Mouse (Mus musculus) embryonic facial prominence, embryonic 12.5 days (tissue): ENCODE results near the gene Efhd2. TPM values are rescaled to one million over a fixed set of nuclear protein-coding genes. Genes with fewer than 3 reads are reported as not detected.
A peak's percentile ranks its signal among the peaks of the same experiment; 100 is the strongest.

Experiments
- ATAC-seq: fragments of 200-750 bp; cut with Nextera tagmentation; 2 replicates; pipeline ENCODE4 v1.8.0; 2017; ENCODE audit not compliant: insufficient number of reproducible peaks, insufficient read depth, low FRiP score, low TSS enrichment
- H3K27ac ChIP-seq: fragments of 300-500 bp; sonication (generic); 2 replicates; pipeline ENCODE4 v1.5.1; 2016; ENCODE audit warnings: mild to moderate bottlenecking
- H3K27me3 ChIP-seq: fragments of 300-500 bp; sonication (generic); 2 replicates; pipeline ENCODE4 v1.6.1; 2016; ENCODE audit warnings: mild to moderate bottlenecking, moderate library complexity
- H3K36me3 ChIP-seq: fragments of 300-500 bp; sonication (generic); 2 replicates; pipeline ENCODE4 v1.6.1; 2016; ENCODE audit warnings: mild to moderate bottlenecking
- H3K4me1 ChIP-seq: fragments of 300-500 bp; sonication (generic); 2 replicates; pipeline ENCODE4 v1.6.1; 2016
- H3K4me2 ChIP-seq: fragments of 300-500 bp; sonication (generic); replicated peaks from 2 replicates; pipeline ENCODE4 v1.6.1; 2016; ENCODE audit warnings: mild to moderate bottlenecking, moderate library complexity
- H3K4me3 ChIP-seq: fragments of 300-500 bp; sonication (generic); 2 replicates; pipeline ENCODE4 v1.5.1; 2016; ENCODE audit warnings: mild to moderate bottlenecking
- H3K9ac ChIP-seq: fragments of 300-500 bp; sonication (generic); 2 replicates; pipeline ENCODE4 v1.6.1; 2016; ENCODE audit warnings: mild to moderate bottlenecking, moderate library complexity
- H3K9me3 ChIP-seq: fragments of 300-500 bp; sonication (generic); 2 replicates; pipeline ENCODE4 v1.6.1; 2016; ENCODE audit warnings: mild to moderate bottlenecking, moderate library complexity
- WGBS: fragments of 180-500 bp; shearing (Covaris S2); methylation state at CpG from one replicate; pipeline ENCODE4 v1.1.7; 2016; 5-methylcytosine and 5-hydroxymethylcytosine counted together
- polyA plus RNA-seq: library from polyadenylated mRNA; unstranded; fragments of >200 nt; fragmentation: Nextera tagmentation; extraction: Ambion mirVana; gene quantifications from 2 replicates; pipeline ENCODE4 v1.2.1, GENCODE M21; 2016

Gene Efhd2
- polyA plus RNA-seq, 1 experiment from 2014 or later: 58.1 TPM

- WGBS: 81% methylated on average over 4 of the region's 4 CpGs
- peaks cover 11% of the 10 kb centered on the region; the same call in 1 of the 2 replicates for H3K4me1 ChIP-seq
- no peak overlapping the region for H3K4me3 ChIP-seq
- H3K9ac ChIP-seq: no peak overlapping the region
- no peaks in the 10 kb centered on the region for H3K9me3 ChIP-seq
- H3K36me3 ChIP-seq: no peaks in the 10 kb centered on the region
- no peak for ATAC-seq
- no peaks in the 10 kb centered on the region for H3K27me3 ChIP-seq
- no peak overlapping the region for H3K27ac ChIP-seq
- H3K4me2 ChIP-seq: no peak overlapping the region
Measured at GRCm38 (mm10) chr4:141879074-141879473, 4.4 kb upstream of the Efhd2 start.

- no peak overlapping the region for H3K27ac ChIP-seq
- no peak overlapping the region for H3K4me3 ChIP-seq
- ATAC-seq: no peak
- no peak overlapping the region for H3K4me2 ChIP-seq
- H3K9me3 ChIP-seq: no peaks in the 10 kb centered on the region
- 62% methylated on average over 7 of the region's 7 CpGs for WGBS
- no peaks in the 10 kb centered on the region for H3K36me3 ChIP-seq
- no peaks in the 10 kb centered on the region for H3K27me3 ChIP-seq
- no peak overlapping the region for H3K9ac ChIP-seq
- H3K4me1 ChIP-seq: peaks cover 11% of the 10 kb centered on the region; the same call in 1 of the 2 replicates
Measured at GRCm38 (mm10) chr4:141878621-141879020, 3.9 kb upstream of the Efhd2 start.

- 0 out of 2 replicates have a peak, but pooled peaks have one; percentile 1 for ATAC-seq
- no peaks in the 10 kb centered on the region for H3K9me3 ChIP-seq
- H3K27me3 ChIP-seq: no peaks in the 10 kb centered on the region
- peak overlapping the region; percentile 66 for H3K4me3 ChIP-seq
- 9% methylated on average over 8 of the region's 8 CpGs for WGBS
- no peak overlapping the region; the same call in 1 of the 2 replicates for H3K9ac ChIP-seq
- no peaks in the 10 kb centered on the region for H3K36me3 ChIP-seq
- peaks cover 11% of the 10 kb centered on the region; the same call in 1 of the 2 replicates for H3K4me1 ChIP-seq
- H3K27ac ChIP-seq: no peak overlapping the region
- H3K4me2 ChIP-seq: peak overlapping the region; percentile 96
Measured at GRCm38 (mm10) chr4:141875481-141876108, 875 bp upstream of the Efhd2 start.

GRCm38 (mm10) chr4:141874111-141874600, 564 bp downstream of the Efhd2 start:
- no peaks in the 10 kb centered on the region for H3K9me3 ChIP-seq
- peak overlapping the region; percentile 79 for H3K9ac ChIP-seq
- H3K36me3 ChIP-seq: no peaks in the 10 kb centered on the region
- WGBS: 4% methylated on average over 19 of the region's 19 CpGs
- peak overlapping the region; percentile 96 for H3K4me2 ChIP-seq
- no peak overlapping the region for H3K27ac ChIP-seq
- ATAC-seq: no peak
- peaks cover 8% of the 10 kb centered on the region; the same call in 1 of the 2 replicates for H3K4me1 ChIP-seq
- H3K4me3 ChIP-seq: peak overlapping the region; percentile 66
- no peaks in the 10 kb centered on the region for H3K27me3 ChIP-seq

GRCm38 (mm10) chr4:141872977-141873376, 1.7 kb downstream of the Efhd2 start:
- H3K27ac ChIP-seq: no peak overlapping the region
- ATAC-seq: no peak
- H3K9me3 ChIP-seq: no peaks in the 10 kb centered on the region
- 85% methylated on average over 9 of the region's 9 CpGs for WGBS
- H3K4me2 ChIP-seq: peak overlapping the region; percentile 96
- 0 out of 2 replicates have a peak overlapping the region, but pooled peaks have one; percentile 66 for H3K4me3 ChIP-seq
- H3K27me3 ChIP-seq: no peaks in the 10 kb centered on the region
- H3K4me1 ChIP-seq: peaks cover 8% of the 10 kb centered on the region; the same call in 1 of the 2 replicates
- H3K36me3 ChIP-seq: no peaks in the 10 kb centered on the region
- no peak overlapping the region for H3K9ac ChIP-seq

- Histone ChIP-seq H3K4me3 (no peak overlapping the region), H3K27me3 (no peaks in the 10 kb centered on the region), H3K9me3 (no peaks in the 10 kb centered on the region), H3K4me1 (peaks cover 16% of the 10 kb centered on the region), H3K27ac (no peak overlapping the region), H3K4me2 (0 out of 2 replicates have a peak overlapping the region, but pooled peaks have one; percentile 3), H3K9ac (no peak overlapping the region; the same call in 1 of the 2 replicates), H3K36me3 (no peaks in the 10 kb centered on the region)
- no peak for ATAC-seq
- 52% methylated on average over 9 of the region's 9 CpGs for WGBS
Measured at GRCm38 (mm10) chr4:141871909-141872308, 2.8 kb downstream of the Efhd2 start.

GRCm38 (mm10) chr4:141871333-141871725, 3.4 kb downstream of the Efhd2 start:
- H3K4me3 ChIP-seq: no peak overlapping the region
- no peak overlapping the region for H3K4me2 ChIP-seq
- no peak overlapping the region for H3K9ac ChIP-seq
- ATAC-seq: no peak
- no peak overlapping the region for H3K27ac ChIP-seq
- H3K4me1 ChIP-seq: peaks cover 18% of the 10 kb centered on the region
- no peaks in the 10 kb centered on the region for H3K27me3 ChIP-seq
- 88% methylated on average over 3 of the region's 3 CpGs for WGBS
- H3K9me3 ChIP-seq: no peaks in the 10 kb centered on the region
- H3K36me3 ChIP-seq: no peaks in the 10 kb centered on the region

- H3K9ac ChIP-seq: no peak overlapping the region
- no peak overlapping the region for H3K27ac ChIP-seq
- WGBS: 72% methylated on average over 11 of the region's 11 CpGs
- H3K9me3 ChIP-seq: no peaks in the 10 kb centered on the region
- H3K4me3 ChIP-seq: no peak overlapping the region
- no peak for ATAC-seq
- H3K27me3 ChIP-seq: no peaks in the 10 kb centered on the region
- no peak overlapping the region for H3K4me2 ChIP-seq
- no peaks in the 10 kb centered on the region for H3K36me3 ChIP-seq
- H3K4me1 ChIP-seq: peaks cover 18% of the 10 kb centered on the region
Measured at GRCm38 (mm10) chr4:141870666-141871332, 3.9 kb downstream of the Efhd2 start.

- Histone ChIP-seq H3K27me3 (no peaks in the 10 kb centered on the region), H3K4me3 (no peak overlapping the region), H3K4me2 (no peak overlapping the region), H3K27ac (no peak overlapping the region), H3K9me3 (no peaks in the 10 kb centered on the region), H3K9ac (no peak overlapping the region), H3K36me3 (no peaks in the 10 kb centered on the region), H3K4me1 (peaks cover 10% of the 10 kb centered on the region)
- no peak for ATAC-seq
- WGBS: 65% methylated on average over 5 of the region's 5 CpGs
Measured at GRCm38 (mm10) chr4:141869436-141870215, 5.1 kb downstream of the Efhd2 start.

- Histone ChIP-seq H3K4me3 (no peak overlapping the region), H3K27me3 (no peaks in the 10 kb centered on the region), H3K4me1 (peaks cover 10% of the 10 kb centered on the region), H3K4me2 (no peak overlapping the region), H3K36me3 (no peaks in the 10 kb centered on the region), H3K27ac (no peak overlapping the region), H3K9ac (no peak overlapping the region), H3K9me3 (no peaks in the 10 kb centered on the region)
- ATAC-seq: no peak
- 89% methylated on average over 10 of the region's 10 CpGs for WGBS
Measured at GRCm38 (mm10) chr4:141868051-141868450, 6.7 kb downstream of the Efhd2 start.

GRCm38 (mm10) chr4:141867498-141867897, 7.2 kb downstream of the Efhd2 start:
- Histone ChIP-seq H3K27ac (no peak overlapping the region; the same call in 1 of the 2 replicates), H3K4me1 (peaks cover 10% of the 10 kb centered on the region), H3K27me3 (no peaks in the 10 kb centered on the region), H3K9ac (no peak overlapping the region), H3K9me3 (no peaks in the 10 kb centered on the region), H3K4me2 (no peak overlapping the region), H3K36me3 (no peaks in the 10 kb centered on the region), H3K4me3 (no peak overlapping the region)
- 41% methylated on average over 4 of the region's 4 CpGs for WGBS
- peak; percentile 58 for ATAC-seq
